Mouse (Mus musculus): ENCODE measurements around the gene Calb2. TPM values are rescaled to one million over a fixed set of nuclear protein-coding genes. Genes with fewer than 3 reads are reported as not detected.

Gene Calb2
- not detected in 2 replicates for polyA plus RNA-seq (2012; ENCODE audit: low replicate concordance)

DNA sequence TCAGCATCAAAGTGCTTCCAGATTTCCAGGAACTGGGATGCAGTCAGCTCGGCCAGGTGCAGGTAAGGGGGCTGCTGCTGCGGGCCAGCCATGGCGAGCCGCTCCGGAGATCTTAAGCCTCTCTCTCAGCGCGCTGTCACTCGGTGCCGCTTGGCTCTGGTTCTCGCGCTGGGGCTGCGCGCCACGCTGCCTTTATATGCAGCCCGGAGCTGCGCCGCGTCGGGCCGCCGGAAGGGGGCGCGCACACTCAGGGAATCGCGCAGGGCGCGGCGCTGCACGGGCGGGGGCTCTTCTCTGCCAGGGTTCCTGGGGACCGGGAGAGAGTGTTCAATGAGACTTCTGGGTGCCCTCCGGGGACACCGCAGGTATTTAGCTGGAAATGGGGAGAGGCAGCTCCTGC lies at the start of gene Calb2:
Gene Calb2 (minus strand): TSS at position 165 of the 400 bp plus-strand sequence.

DNA sequence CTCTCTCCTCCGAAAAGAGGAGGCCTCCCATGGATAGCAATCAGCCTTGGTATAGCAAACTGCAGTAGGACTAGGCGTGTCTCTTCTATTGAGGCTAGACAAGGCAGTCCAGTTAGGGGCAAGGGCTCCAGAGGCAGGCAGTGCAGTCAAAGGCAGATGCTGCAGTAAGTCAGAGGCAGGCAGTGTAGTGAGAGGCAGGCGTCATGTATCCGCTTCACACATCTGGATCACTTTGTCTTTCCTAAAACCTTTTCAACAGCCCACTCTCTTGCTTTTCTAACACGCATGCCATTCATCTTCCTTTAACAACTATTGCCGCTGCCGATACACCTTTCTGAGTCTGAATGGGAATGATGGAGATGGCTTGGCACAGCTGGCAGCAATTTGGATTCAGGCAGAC lies 47.4 kb upstream of the Calb2 start, which contains the start of gene Cmtr2:
Gene Cmtr2 (plus strand): TSS at position 301 of the 400 bp plus-strand sequence.

GRCm38 (mm10) chr8:110102653-110103052 lies 65.4 kb downstream of the Calb2 start, which contains the start of gene Gm17720:
Gm17720 (minus strand) TSS chr8:110102753.

GRCm38 (mm10) chr8:110100907-110101306 lies 67.1 kb downstream of the Calb2 start, which contains the start of gene Gm21964:
Gm21964 (plus strand) TSS chr8:110101207.

Other genes with a start within 250 kb of the Calb2 start
- not detected in 2 replicates for gene Marveld3, start 206.0 kb downstream of the Calb2 start, polyA plus RNA-seq (2012; ENCODE audit: low replicate concordance)
- gene Tat, start 177.8 kb downstream of the Calb2 start, polyA plus RNA-seq (2012; ENCODE audit: low replicate concordance), result not detected in 2 replicates
- gene Chst4, start 128.5 kb downstream of the Calb2 start, polyA plus RNA-seq (2012; ENCODE audit: low replicate concordance), result not detected in 2 replicates
- gene Zfp612, start 88.5 kb downstream of the Calb2 start, polyA plus RNA-seq (2012; ENCODE audit: low replicate concordance), result 0.06 and 0.26 TPM in 2 replicates
- not detected in 2 replicates for gene Gm21964, start 67.0 kb downstream of the Calb2 start, polyA plus RNA-seq (2012; ENCODE audit: low replicate concordance)
- gene Gm17720, start 65.5 kb downstream of the Calb2 start, polyA plus RNA-seq (2012; ENCODE audit: low replicate concordance), result not detected in 2 replicates
- 0.23 and 0.93 TPM in 2 replicates for gene Cmtr2, start 47.5 kb upstream of the Calb2 start, polyA plus RNA-seq (2012; ENCODE audit: low replicate concordance)
- not detected in 2 replicates for gene Hydin, start 98.8 kb upstream of the Calb2 start, polyA plus RNA-seq (2012; ENCODE audit: low replicate concordance)

Data from leukemia stem cell, adult 10-12 weeks (primary cell).